Mouse (Mus musculus): ENCODE measurements at regions not wholly inside any gene's neighbourhood (a gene's known extent, or its start where the extent isn't known, plus 50 kb on each side); places are given as distances from the start of the nearest gene placed in this dataset.

GRCm38 (mm10) chr4:34172000-34172399 lies 122.0 kb upstream of the Spaca1 start:
- ATAC-seq (ENCODE audit: low FRiP score, low read depth): no peak
- no peaks in the 10 kb centered on the region for H3K27me3 ChIP-seq
- H3K27ac ChIP-seq (replicated peaks): no peak overlapping the region
- H3K4me1 ChIP-seq (replicated peaks): 0 out of 2 replicates have a peak, but pooled peaks cover 4% of the 10 kb centered on the region
- no peaks in the 10 kb centered on the region for H3K9me3 ChIP-seq
- H3K4me3 ChIP-seq: no peak overlapping the region
- H3K4me2 ChIP-seq: no peak overlapping the region
- no peaks in the 10 kb centered on the region for H3K36me3 ChIP-seq
- no peak overlapping the region for H3K9ac ChIP-seq
- 81% methylated on average over 3 of the region's 3 CpGs for WGBS

DNA sequence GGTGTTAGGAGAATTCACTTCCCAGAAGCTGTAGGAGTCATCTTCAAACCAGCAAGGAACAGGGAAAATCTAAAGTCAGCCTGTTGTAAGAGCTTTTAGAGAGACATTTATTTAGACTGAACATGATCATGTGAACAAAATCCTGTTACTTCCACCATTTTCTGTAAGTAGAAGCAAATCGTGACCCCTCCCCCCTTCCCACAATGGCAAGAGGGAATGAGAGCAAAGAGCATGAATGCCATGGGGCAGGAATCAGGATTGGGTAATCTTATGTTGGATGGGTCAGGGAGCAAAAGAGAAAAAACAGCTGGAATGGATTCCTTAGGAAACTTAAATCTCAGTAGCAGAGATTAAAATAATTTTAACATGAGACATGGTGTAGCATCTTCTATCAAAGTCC lies 127.4 kb upstream of the Spaca1 start:
- no peak overlapping the region for H3K27ac ChIP-seq (replicated peaks)
- 79% methylated on average over 1 of the region's 1 CpGs for WGBS

GRCm38 (mm10) chr4:34186522-34186921 lies 136.5 kb upstream of the Spaca1 start:
- WGBS: 92% methylated on average over 5 of the region's 5 CpGs
- H3K4me3 ChIP-seq: no peak overlapping the region
- no peaks in the 10 kb centered on the region for H3K27me3 ChIP-seq
- ATAC-seq (ENCODE audit: low FRiP score, low read depth): no peak
- H3K27ac ChIP-seq (replicated peaks): no peak overlapping the region
- H3K4me1 ChIP-seq (replicated peaks): no peaks in the 10 kb centered on the region
- no peaks in the 10 kb centered on the region for H3K9me3 ChIP-seq
- no peaks in the 10 kb centered on the region for H3K36me3 ChIP-seq
- no peak overlapping the region for H3K4me2 ChIP-seq
- H3K9ac ChIP-seq: no peak overlapping the region

More for the DNA sequence above, 127.4 kb upstream of the Spaca1 start:
- no peak for ATAC-seq (ENCODE audit: low FRiP score, low read depth)
- H3K36me3 ChIP-seq: no peaks in the 10 kb centered on the region
- no peak overlapping the region for H3K4me2 ChIP-seq
- no peak overlapping the region for H3K9ac ChIP-seq
- no peak overlapping the region for H3K4me3 ChIP-seq
- H3K9me3 ChIP-seq: no peaks in the 10 kb centered on the region
- no peaks in the 10 kb centered on the region for H3K4me1 ChIP-seq (replicated peaks)
- no peaks in the 10 kb centered on the region for H3K27me3 ChIP-seq

DNA sequence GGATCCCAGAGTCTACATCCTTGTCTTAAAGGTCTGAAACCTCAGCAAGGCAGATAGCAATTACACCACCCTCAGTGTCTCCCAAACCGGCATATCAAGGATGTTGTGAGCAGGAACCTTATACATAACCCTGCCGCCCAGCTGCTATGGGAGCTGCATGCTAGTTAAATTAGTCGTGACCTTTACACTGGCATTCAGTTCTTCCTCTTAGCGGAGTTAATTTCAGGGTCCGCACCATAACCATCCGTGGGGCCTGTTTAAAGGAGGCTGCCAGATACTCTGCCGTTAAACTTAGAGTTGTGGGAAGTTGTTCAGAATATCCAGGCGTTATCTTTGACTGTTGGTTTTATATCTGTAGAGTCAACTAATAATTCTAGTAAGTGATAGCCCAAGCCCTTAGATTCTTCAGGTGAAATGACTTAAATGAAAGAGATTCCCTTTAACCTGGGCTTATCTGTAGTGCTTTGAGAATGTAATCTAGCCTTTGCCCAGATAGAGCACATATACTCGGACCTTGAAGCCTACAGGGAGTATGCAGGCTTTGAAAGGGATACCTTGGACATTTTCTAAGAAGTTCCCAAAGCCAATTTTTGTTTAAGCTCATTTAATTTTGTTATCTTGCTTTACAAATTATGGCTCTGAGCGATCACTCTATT lies 153.3 kb upstream of the Spaca1 start:
- no peak for ATAC-seq (ENCODE audit: low FRiP score, low read depth)
- no peaks in the 10 kb centered on the region for H3K36me3 ChIP-seq
- no peak overlapping the region for H3K27ac ChIP-seq (replicated peaks)
- H3K9ac ChIP-seq: no peak overlapping the region
- 85% methylated on average over 10 of the region's 10 CpGs for WGBS
- no peaks in the 10 kb centered on the region for H3K9me3 ChIP-seq
- H3K4me2 ChIP-seq: no peak overlapping the region
- no peaks in the 10 kb centered on the region for H3K4me1 ChIP-seq (replicated peaks)
- no peaks in the 10 kb centered on the region for H3K27me3 ChIP-seq
- H3K4me3 ChIP-seq: no peak overlapping the region

GRCm38 (mm10) chr4:34209179-34209896 lies 159.3 kb upstream of the Spaca1 start:
- no peak overlapping the region for H3K9ac ChIP-seq
- no peak overlapping the region for H3K4me3 ChIP-seq
- H3K4me2 ChIP-seq: no peak overlapping the region
- H3K27me3 ChIP-seq: no peaks in the 10 kb centered on the region
- H3K36me3 ChIP-seq: no peaks in the 10 kb centered on the region
- H3K27ac ChIP-seq (replicated peaks): no peak overlapping the region
- no peaks in the 10 kb centered on the region for H3K9me3 ChIP-seq
- no peak for ATAC-seq (ENCODE audit: low FRiP score, low read depth)
- H3K4me1 ChIP-seq (replicated peaks): no peaks in the 10 kb centered on the region
- 75% methylated on average over 5 of the region's 5 CpGs for WGBS

DNA sequence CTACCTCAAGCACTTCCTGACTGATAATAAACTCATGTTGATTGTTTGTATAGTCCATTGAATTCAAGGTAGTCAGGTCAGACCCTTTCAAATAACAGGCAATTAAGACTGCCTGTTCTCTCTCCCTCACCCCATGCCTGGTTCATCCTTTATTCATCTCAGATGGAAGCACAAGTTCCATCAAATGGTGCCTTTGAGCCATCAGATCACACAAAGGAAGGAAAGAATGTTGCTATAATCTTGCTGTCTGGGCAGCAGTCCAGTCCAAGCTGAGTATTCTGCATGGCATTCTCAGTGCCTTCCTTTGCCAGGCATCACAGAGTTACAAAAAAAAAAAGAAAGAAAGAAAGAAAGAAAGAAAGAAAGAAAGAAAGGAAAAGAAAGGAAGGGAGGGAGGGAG lies 163.7 kb upstream of the Spaca1 start:
- H3K9ac ChIP-seq: no peak overlapping the region
- no peak overlapping the region for H3K27ac ChIP-seq (replicated peaks)
- H3K27me3 ChIP-seq: no peaks in the 10 kb centered on the region
- H3K9me3 ChIP-seq: no peaks in the 10 kb centered on the region
- no peak overlapping the region for H3K4me2 ChIP-seq
- H3K4me3 ChIP-seq: no peak overlapping the region
- no peaks in the 10 kb centered on the region for H3K4me1 ChIP-seq (replicated peaks)
- no peak for ATAC-seq (ENCODE audit: low FRiP score, low read depth)
- H3K36me3 ChIP-seq: no peaks in the 10 kb centered on the region

- H3K36me3 ChIP-seq: no peaks in the 10 kb centered on the region
These were observed 164.4 kb upstream of the Spaca1 start for GRCm38 (mm10) chr4:34214346-34214745.

DNA sequence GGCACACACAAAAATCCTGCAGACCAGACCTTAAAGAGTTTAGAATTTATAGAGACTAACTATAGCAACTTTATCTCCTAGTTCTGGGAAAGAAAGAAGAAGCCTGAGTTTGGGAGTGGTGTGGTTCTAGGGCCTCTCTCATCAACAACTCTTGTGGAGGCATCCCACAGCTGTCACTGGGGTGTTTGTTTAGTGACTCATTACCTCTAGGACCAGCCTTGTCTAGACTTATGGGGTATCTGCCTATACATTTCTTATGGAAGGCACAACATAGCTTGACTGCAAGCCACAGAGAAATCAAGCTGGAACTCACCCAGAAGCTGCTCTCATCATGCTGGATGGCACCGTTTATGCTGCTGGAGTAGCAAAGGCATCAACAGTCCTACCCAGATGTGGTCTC lies 171.9 kb upstream of the Spaca1 start:
- H3K4me3 ChIP-seq: no peak overlapping the region
- H3K4me1 ChIP-seq (replicated peaks): peaks cover 4% of the 10 kb centered on the region; the same call in 1 of the 2 replicates
- 100% methylated on average over 1 of the region's 1 CpGs for WGBS
- no peak overlapping the region for H3K9ac ChIP-seq
- no peaks in the 10 kb centered on the region for H3K27me3 ChIP-seq
- no peak overlapping the region for H3K4me2 ChIP-seq
- H3K9me3 ChIP-seq: no peaks in the 10 kb centered on the region
- ATAC-seq (ENCODE audit: low FRiP score, low read depth): no peak
- no peaks in the 10 kb centered on the region for H3K36me3 ChIP-seq
- no peak overlapping the region for H3K27ac ChIP-seq (replicated peaks)

More at GRCm38 (mm10) chr4:34214346-34214745, 164.4 kb upstream of the Spaca1 start:
- no peaks in the 10 kb centered on the region for H3K27me3 ChIP-seq
- no peak overlapping the region for H3K9ac ChIP-seq
- 80% methylated on average over 11 of the region's 11 CpGs for WGBS
- H3K9me3 ChIP-seq: no peaks in the 10 kb centered on the region
- no peak for ATAC-seq (ENCODE audit: low FRiP score, low read depth)
- H3K4me2 ChIP-seq: no peak overlapping the region
- no peak overlapping the region for H3K27ac ChIP-seq (replicated peaks)
- H3K4me1 ChIP-seq (replicated peaks): no peaks in the 10 kb centered on the region
- H3K4me3 ChIP-seq: no peak overlapping the region

DNA sequence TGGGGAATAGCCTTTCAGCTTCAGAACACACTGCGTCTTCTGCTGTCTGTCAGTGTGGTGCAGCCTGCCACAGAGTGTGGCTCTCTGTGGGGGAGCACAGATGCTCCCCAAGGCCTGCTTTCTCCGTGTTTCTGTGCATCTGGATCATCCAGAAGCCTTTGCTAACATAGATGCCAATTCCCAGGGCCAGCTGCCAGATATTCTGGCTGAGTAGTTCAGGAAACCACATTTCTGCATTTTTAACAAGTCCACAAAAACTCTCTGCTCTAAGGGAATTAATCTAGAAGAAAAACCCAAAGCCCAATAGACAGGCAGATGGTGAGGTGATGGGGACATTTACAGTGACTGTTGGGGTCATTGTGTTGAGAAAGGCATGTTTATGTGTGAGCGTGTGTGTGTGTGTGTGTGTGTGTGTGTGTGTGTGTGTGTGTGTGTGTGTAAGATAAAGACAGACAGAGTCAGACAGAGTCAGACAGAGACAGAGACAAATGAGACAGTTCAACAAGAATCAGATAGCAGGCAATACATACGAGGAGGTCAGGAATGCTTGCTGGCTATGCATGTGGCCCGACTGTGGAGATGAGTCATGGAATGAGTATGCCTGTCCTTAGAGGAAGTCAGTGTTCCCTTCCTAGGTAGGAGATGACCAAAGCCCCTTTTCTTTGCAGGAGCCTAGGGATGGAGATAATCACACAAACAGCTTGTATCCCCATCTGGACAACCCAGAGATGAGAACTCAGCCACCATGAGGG lies 176.3 kb upstream of the Spaca1 start:
- 0 out of 2 replicates have a peak overlapping the region, but pooled peaks have one; percentile 18 for H3K27ac ChIP-seq (replicated peaks)
- no peaks in the 10 kb centered on the region for H3K9me3 ChIP-seq
- 45% methylated on average over 5 of the region's 5 CpGs for WGBS
- no peaks in the 10 kb centered on the region for H3K36me3 ChIP-seq
- H3K4me2 ChIP-seq: no peak overlapping the region
- H3K4me1 ChIP-seq (replicated peaks): peaks cover 4% of the 10 kb centered on the region; the same call in 1 of the 2 replicates
- ATAC-seq (ENCODE audit: low FRiP score, low read depth): no peak
- no peak overlapping the region for H3K4me3 ChIP-seq
- H3K9ac ChIP-seq: no peak overlapping the region
- no peaks in the 10 kb centered on the region for H3K27me3 ChIP-seq

- 83% methylated on average over 5 of the region's 5 CpGs for WGBS
These were observed 176.9 kb upstream of the Spaca1 start for GRCm38 (mm10) chr4:34226886-34227285.

DNA sequence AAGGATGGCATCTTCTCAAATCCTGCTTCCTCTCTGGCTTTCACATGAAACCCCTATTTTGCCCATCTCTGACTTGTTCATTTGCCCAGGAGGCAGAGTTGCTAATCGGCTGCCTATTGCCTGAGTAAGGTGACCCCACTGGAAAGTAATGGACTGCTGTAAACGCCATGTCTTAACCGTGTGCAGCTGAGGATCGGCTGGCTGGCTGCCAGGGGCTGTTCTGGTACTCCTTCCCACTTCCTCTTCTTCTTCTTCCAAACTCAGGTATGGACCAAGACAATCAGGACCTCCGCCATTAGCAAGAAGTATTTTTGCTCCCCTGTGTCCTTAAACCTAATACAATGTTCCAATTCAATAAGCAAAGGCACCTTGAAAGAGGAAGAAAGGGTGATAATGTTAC lies 177.6 kb upstream of the Spaca1 start:
- no peaks in the 10 kb centered on the region for H3K9me3 ChIP-seq
- 67% methylated on average over 5 of the region's 5 CpGs for WGBS
- H3K9ac ChIP-seq: no peak overlapping the region
- no peak overlapping the region for H3K27ac ChIP-seq (replicated peaks)
- no peak overlapping the region for H3K4me2 ChIP-seq
- peaks cover 4% of the 10 kb centered on the region; the same call in 1 of the 2 replicates for H3K4me1 ChIP-seq (replicated peaks)
- H3K27me3 ChIP-seq: no peaks in the 10 kb centered on the region
- no peak for ATAC-seq (ENCODE audit: low FRiP score, low read depth)
- H3K4me3 ChIP-seq: no peak overlapping the region
- H3K36me3 ChIP-seq: no peaks in the 10 kb centered on the region

More at GRCm38 (mm10) chr4:34226886-34227285, 176.9 kb upstream of the Spaca1 start:
- Histone ChIP-seq H3K4me1 (replicated peaks) (peaks cover 4% of the 10 kb centered on the region; the same call in 1 of the 2 replicates), H3K9ac (no peak overlapping the region), H3K9me3 (no peaks in the 10 kb centered on the region), H3K4me2 (no peak overlapping the region), H3K27ac (replicated peaks) (no peak overlapping the region), H3K36me3 (no peaks in the 10 kb centered on the region), H3K27me3 (no peaks in the 10 kb centered on the region), H3K4me3 (no peak overlapping the region)
- no peak for ATAC-seq (ENCODE audit: low FRiP score, low read depth)

- WGBS: 6% methylated on average over 3 of the region's 3 CpGs
- H3K4me3 ChIP-seq: no peak overlapping the region
- H3K27ac ChIP-seq (replicated peaks): no peak overlapping the region
- H3K4me1 ChIP-seq (replicated peaks): peaks cover 7% of the 10 kb centered on the region; the same call in 1 of the 2 replicates
- ATAC-seq (ENCODE audit: low FRiP score, low read depth): peak; percentile 89; the same call in 1 of the 2 replicates
- no peaks in the 10 kb centered on the region for H3K36me3 ChIP-seq
- no peak overlapping the region for H3K4me2 ChIP-seq
- H3K27me3 ChIP-seq: no peaks in the 10 kb centered on the region
- no peaks in the 10 kb centered on the region for H3K9me3 ChIP-seq
- H3K9ac ChIP-seq: no peak overlapping the region
These were observed 181.3 kb upstream of the Spaca1 start for GRCm38 (mm10) chr4:34231270-34231669.

Measured in hindbrain, embryonic 15.5 days (tissue).